Mouse (Mus musculus) MEL (cell line): ENCODE data around the gene Plxnd1. TPM values are rescaled to one million over a fixed set of nuclear protein-coding genes. Genes with fewer than 3 reads are reported as not detected.

Experiments
- DNase-seq: peaks from one replicate; pipeline ENCODE4 v3.0.0; 2011; ENCODE audit warnings: low read depth, low spot score
- H3K27ac ChIP-seq: 2 replicates; pipeline ENCODE4 v1.5.1; 2012; ENCODE audit warnings: low read depth, mild to moderate bottlenecking, control low read depth, low read length, moderate library complexity; ENCODE audit not compliant: control insufficient read depth
- H3K27me3 ChIP-seq, 2 experiments: fragments of 150-350 bp in 1 of 2; sonication (generic) in 1 of 2; 2 replicates each; pipeline ENCODE4 v1.6.1; 2012; ENCODE audit warnings: low read length in 2 of 2, mild to moderate bottlenecking in 2 of 2, improper control_type of control experiment in 1 of 2, moderate library complexity in 1 of 2; ENCODE audit not compliant: insufficient read depth in 2 of 2, control insufficient read depth in 1 of 2
- H3K36me3 ChIP-seq, 2 experiments: 2 replicates each; pipeline ENCODE4 v1.6.1; 2012 to 2014; ENCODE audit warnings: low read length in 2 of 2, improper control_type of control experiment in 1 of 2, inconsistent platforms in 1 of 2, mild to moderate bottlenecking in 1 of 2; ENCODE audit not compliant: insufficient read depth in 2 of 2, control insufficient read depth in 1 of 2
- H3K4me1 ChIP-seq, 2 experiments: fragments of 150-350 bp in 1 of 2; sonication (generic) in 1 of 2; 2 replicates each; pipeline ENCODE4 v1.6.1; 2012; ENCODE audit warnings: low read length in 2 of 2, improper control_type of control experiment in 1 of 2, mild to moderate bottlenecking in 1 of 2; ENCODE audit not compliant: insufficient read depth in 2 of 2, control insufficient read depth in 1 of 2
- H3K4me3 ChIP-seq, 2 experiments: fragments of 150-350 bp in 1 of 2; sonication (generic) in 1 of 2; 2 replicates each; pipeline ENCODE4 v1.5.1; 2012; ENCODE audit warnings: low read depth in 2 of 2, low read length in 2 of 2, mild to moderate bottlenecking in 2 of 2, moderate library complexity in 2 of 2, control low read depth in 1 of 2, improper control_type of control experiment in 1 of 2; ENCODE audit not compliant: control insufficient read depth in 1 of 2, insufficient read depth in 1 of 2
- H3K79me2 ChIP-seq: 2 replicates; pipeline ENCODE4 v1.6.1; 2012; ENCODE audit warnings: mild to moderate bottlenecking, low read length, moderate library complexity; ENCODE audit not compliant: control insufficient read depth, poor library complexity, insufficient read depth
- H3K9ac ChIP-seq: 2 replicates; pipeline ENCODE4 v1.6.1; 2012; ENCODE audit warnings: low read depth, mild to moderate bottlenecking, control low read depth, low read length, moderate library complexity; ENCODE audit not compliant: control insufficient read depth, poor library complexity, severe bottlenecking
- H3K9me3 ChIP-seq: fragments of 150-350 bp; sonication (generic); replicated peaks from 2 replicates; pipeline ENCODE4 v1.6.1; 2012; ENCODE audit warnings: mild to moderate bottlenecking, low read length, improper control_type of control experiment, moderate library complexity; ENCODE audit not compliant: insufficient read depth
- BHLHE40 ChIP-seq: IDR thresholded peaks from 2 replicates; pipeline ENCODE4 v1.6.1; 2012; ENCODE audit warnings: low read depth, mild to moderate bottlenecking, inconsistent platforms, low read length, improper control_type of control experiment, borderline replicate concordance
- CHD1 ChIP-seq: IDR thresholded peaks from 2 replicates; pipeline ENCODE4 v1.6.1; 2012; ENCODE audit warnings: low read depth, mild to moderate bottlenecking, inconsistent platforms, low read length, improper control_type of control experiment
- CHD2 ChIP-seq: IDR thresholded peaks from 2 replicates; pipeline ENCODE4 v1.6.1; 2011; ENCODE audit warnings: low read length, improper control_type of control experiment
- E2F4 ChIP-seq: IDR thresholded peaks from 2 replicates; pipeline ENCODE4 v1.6.1; 2011; ENCODE audit warnings: low read depth, low read length, improper control_type of control experiment, borderline replicate concordance
- EP300 ChIP-seq, 2 experiments: IDR thresholded peaks; 2 replicates each; pipeline ENCODE4 v1.6.1; 2011; ENCODE audit warnings: improper control_type of control experiment in 2 of 2, low read length in 2 of 2, low read depth in 1 of 2, mild to moderate bottlenecking in 1 of 2
- HCFC1 ChIP-seq: IDR thresholded peaks from 2 replicates; pipeline ENCODE4 v1.6.1; 2012; ENCODE audit warnings: low read depth, mild to moderate bottlenecking, inconsistent platforms, low read length, improper control_type of control experiment, moderate library complexity
- JUND ChIP-seq: IDR thresholded peaks from 2 replicates; pipeline ENCODE4 v1.6.1; 2011; ENCODE audit warnings: low read depth, mild to moderate bottlenecking, improper control_type of control experiment, low read length
- KAT2A ChIP-seq: conservative IDR thresholded peaks from 2 replicates; pipeline ENCODE4 v1.6.1; 2012; ENCODE audit warnings: low read depth, low read length, improper control_type of control experiment, inconsistent platforms
- MAFK ChIP-seq: IDR thresholded peaks from 2 replicates; pipeline ENCODE4 v1.6.1; 2011; ENCODE audit warnings: low read depth, mild to moderate bottlenecking, low read length, improper control_type of control experiment, borderline replicate concordance
- MAZ ChIP-seq: IDR thresholded peaks from 2 replicates; pipeline ENCODE4 v1.6.1; 2012; ENCODE audit warnings: low read depth, mild to moderate bottlenecking, inconsistent platforms, low read length, improper control_type of control experiment
- MEF2A ChIP-seq: IDR thresholded peaks from 2 replicates; pipeline ENCODE4 v1.6.1; 2014; ENCODE audit warnings: low read depth, mild to moderate bottlenecking, inconsistent platforms, low read length, improper control_type of control experiment; ENCODE audit not compliant: poor library complexity, insufficient replicate concordance, severe bottlenecking; ENCODE audit errors: extremely low read depth
- MYB ChIP-seq: IDR thresholded peaks from 2 replicates; pipeline ENCODE4 v1.6.1; 2011; ENCODE audit warnings: mild to moderate bottlenecking, low read depth, low read length, improper control_type of control experiment
- MYC ChIP-seq: IDR thresholded peaks from 2 replicates; pipeline ENCODE4 v1.6.1; 2011; ENCODE audit warnings: low read depth, mild to moderate bottlenecking, low read length, improper control_type of control experiment, moderate library complexity
- NELFE ChIP-seq: IDR thresholded peaks from 2 replicates; pipeline ENCODE4 v1.6.1; 2011; ENCODE audit warnings: low read depth, low read length, improper control_type of control experiment
- NRF1 ChIP-seq: IDR thresholded peaks from 2 replicates; pipeline ENCODE4 v1.6.1; 2014; ENCODE audit warnings: low read depth, mild to moderate bottlenecking, inconsistent platforms, low read length, improper control_type of control experiment, moderate library complexity; ENCODE audit not compliant: poor library complexity, insufficient read depth, severe bottlenecking
- POLR2AphosphoS2 ChIP-seq: IDR thresholded peaks from 2 replicates; pipeline ENCODE4 v1.6.1; 2011; ENCODE audit warnings: low read length, improper control_type of control experiment
- RAD21 ChIP-seq: IDR thresholded peaks from 2 replicates; pipeline ENCODE4 v1.6.1; 2011; ENCODE audit warnings: mild to moderate bottlenecking, low read depth, low read length, improper control_type of control experiment
- SMC3 ChIP-seq: IDR thresholded peaks from 2 replicates; pipeline ENCODE4 v1.6.1; 2011; ENCODE audit warnings: low read depth, low read length, improper control_type of control experiment
- TBP ChIP-seq: IDR thresholded peaks from 2 replicates; pipeline ENCODE4 v1.8.0; 2011; ENCODE audit warnings: low read depth, low read length, improper control_type of control experiment
- UBTF ChIP-seq: IDR thresholded peaks from 2 replicates; pipeline ENCODE4 v1.6.1; 2012; ENCODE audit warnings: low read depth, mild to moderate bottlenecking, inconsistent platforms, low read length, improper control_type of control experiment, moderate library complexity, borderline replicate concordance; ENCODE audit not compliant: insufficient read depth
- USF2 ChIP-seq, 2 experiments: IDR thresholded peaks; 2 replicates each; pipeline ENCODE4 v1.6.1; 2011 to 2012; ENCODE audit warnings: improper control_type of control experiment in 2 of 2, low read length in 2 of 2, borderline replicate concordance in 1 of 2, inconsistent platforms in 1 of 2, low read depth in 1 of 2, mild to moderate bottlenecking in 1 of 2; ENCODE audit not compliant: insufficient read depth in 1 of 2
- ZKSCAN1 ChIP-seq: IDR thresholded peaks from 2 replicates; pipeline ENCODE4 v1.6.1; 2012; ENCODE audit warnings: low read depth, mild to moderate bottlenecking, inconsistent platforms, low read length, improper control_type of control experiment, moderate library complexity
- polyA plus RNA-seq, 2 experiments: library from polyadenylated mRNA; stranded (reverse) in 1 of 2; unstranded in 1 of 2; fragments of >175 nt in 1 of 2; fragments of >200 nt in 1 of 2; gene quantifications; 2 replicates each; pipeline versions ENCODE4 v1.2.1 to v1.2.4; 2012; ENCODE audit warnings: low replicate concordance in 2 of 2, low read depth in 1 of 2; ENCODE audit not compliant: insufficient read length in 2 of 2, insufficient read depth in 1 of 2, missing spikeins in 1 of 2
- total RNA-seq: library from RNA; depleted of rRNA; stranded (reverse); fragments of 300-350 nt; gene quantifications from 2 replicates; pipeline ENCODE4 v1.2.3, GENCODE M21; 2012

Gene Plxnd1
- total and polyA plus RNA-seq, 3 experiments = 4.8 to 19.2 TPM; not detected in 1

- H3K79me2 ChIP-seq = no peaks in the 10 kb centered on the region
Observed at GRCm38 (mm10) chr6:115932391-115932790, 62.4 kb downstream of the Plxnd1 start.

GRCm38 (mm10) chr6:115931639-115932038 lies 63.2 kb downstream of the Plxnd1 start, which contains the start of gene Rho:
TSS of gene Rho (plus strand) at chr6:115931748.
- Histone ChIP-seq H3K27me3 (no peaks in the 10 kb centered on the region), H3K4me1 (no peaks in the 10 kb centered on the region), H3K9ac (no peak within 1 kb of the TSS), H3K36me3 (no peaks in the 10 kb centered on the region), H3K27ac (no peak within 1 kb of the TSS), H3K79me2 (no peaks in the 10 kb centered on the region), H3K9me3 (no peaks in the 10 kb centered on the region), H3K4me3 (no peak within 1 kb of the TSS)
- TF ChIP-seq MAFK (no peak), HCFC1 (no peak), USF2 (IDR thresholded peaks at IDR 0.05; ENCODE audit: borderline replicate concordance in 1 of 2, insufficient read depth in 1 of 2, low read depth in 1 of 2, low read length in 2 of 2) (no peak), MEF2A (no peak), CHD2 (no peak), TBP (no peak), EP300 (IDR thresholded peaks at IDR 0.05; ENCODE audit: low read depth in 1 of 2, low read length in 2 of 2) (no peak), ZKSCAN1 (no peak), CHD1 (no peak), POLR2AphosphoS2 (no peak), SMC3 (no peak)
- DNase-seq = no peak

More at GRCm38 (mm10) chr6:115932391-115932790, 62.4 kb downstream of the Plxnd1 start:
- no peak for DNase-seq
- Histone ChIP-seq H3K4me3 (no peak overlapping the region), H3K36me3 (no peaks in the 10 kb centered on the region)
- no peak for TF ChIP-seq CHD1
- TF ChIP-seq, all 39 proteins: peak for 0
- Histone ChIP-seq H3K27me3 (no peaks in the 10 kb centered on the region), H3K9me3 (no peaks in the 10 kb centered on the region), H3K9ac (no peak overlapping the region), H3K27ac (no peak overlapping the region), H3K4me1 (no peaks in the 10 kb centered on the region)

- H3K4me3 ChIP-seq = no peak overlapping the region
- H3K27ac ChIP-seq = no peak overlapping the region
Observed at GRCm38 (mm10) chr6:115930018-115930417, 64.8 kb downstream of the Plxnd1 start.

More at GRCm38 (mm10) chr6:115930018-115930417, 64.8 kb downstream of the Plxnd1 start:
- no peaks in the 10 kb centered on the region for H3K4me1 ChIP-seq
- TF ChIP-seq NRF1 = no peak
- no peak for TF ChIP-seq MYC
- no peak for TF ChIP-seq E2F4
- TF ChIP-seq TBP = no peak
- no peak for TF ChIP-seq KAT2A
- TF ChIP-seq JUND = no peak
- TF ChIP-seq ZKSCAN1 = no peak
- no peak for TF ChIP-seq NELFE
- TF ChIP-seq MAFK = no peak
- no peak for TF ChIP-seq BHLHE40
- no peak for TF ChIP-seq UBTF
- TF ChIP-seq RAD21 = no peak
- TF ChIP-seq MYB = no peak
- TF ChIP-seq MAZ = no peak
- H3K36me3 ChIP-seq = no peaks in the 10 kb centered on the region
- no peaks in the 10 kb centered on the region for H3K9me3 ChIP-seq
- no peaks in the 10 kb centered on the region for H3K79me2 ChIP-seq
- no peak overlapping the region for H3K9ac ChIP-seq
- H3K27me3 ChIP-seq = no peaks in the 10 kb centered on the region
- DNase-seq = no peak
